Mouse (Mus musculus) kidney, adult 2 months (tissue): ENCODE data around the gene Ppm1l. TPM values are rescaled to one million over a fixed set of nuclear protein-coding genes. Genes with fewer than 3 reads are reported as not detected.
"Not testable (repeated sequence)": the region's sequence is repeated elsewhere in the genome, so short reads cannot be mapped to it uniquely, and the experiment has no call there.

Source experiments
- DNase-seq: peaks from one replicate; pipeline ENCODE4 v3.0.0; 2021
- H3K27ac ChIP-seq: fragments of 200-500 bp; 2 replicates; pipeline ENCODE4 v1.5.1; 2012; ENCODE audit warnings: low read depth, low read length, control low read depth, inconsistent platforms; ENCODE audit not compliant: insufficient read depth
- H3K27me3 ChIP-seq: fragments of 200-500 bp; replicated peaks from 2 replicates; pipeline ENCODE4 v1.6.1; 2012; ENCODE audit warnings: mild to moderate bottlenecking, moderate library complexity, low read length, inconsistent platforms; ENCODE audit not compliant: control insufficient read depth, insufficient read depth
- H3K36me3 ChIP-seq: fragments of 200-500 bp; 2 replicates; pipeline ENCODE4 v1.6.1; 2012; ENCODE audit warnings: mild to moderate bottlenecking, moderate library complexity, low read length, inconsistent platforms; ENCODE audit not compliant: control insufficient read depth, insufficient read depth
- H3K4me1 ChIP-seq: fragments of 200-500 bp; 2 replicates; pipeline ENCODE4 v1.6.1; 2011; ENCODE audit warnings: low read length; ENCODE audit not compliant: control insufficient read depth, insufficient read depth
- H3K4me3 ChIP-seq: fragments of 200-500 bp; 2 replicates; pipeline ENCODE4 v1.5.1; 2011; ENCODE audit warnings: mild to moderate bottlenecking, low read depth, low read length, control low read depth; ENCODE audit not compliant: insufficient read depth
- CTCF ChIP-seq: fragments of 200-500 bp; conservative IDR thresholded peaks from 2 replicates; pipeline ENCODE4 v1.5.1; 2011; ENCODE audit warnings: low read depth, mild to moderate bottlenecking, control low read depth, low read length, moderate library complexity, mixed read lengths; ENCODE audit not compliant: insufficient read depth, insufficient read length
- POLR2A ChIP-seq: fragments of 200-500 bp; IDR thresholded peaks from one replicate; pipeline ENCODE4 v1.6.1; 2011; ENCODE audit warnings: low read depth, low read length, control low read depth
- WGBS: fragments of 180-500 bp; shearing (Covaris S2); methylation state at CpG from one replicate; pipeline ENCODE4 v1.1.7; 2018; 5-methylcytosine and 5-hydroxymethylcytosine counted together
- polyA plus RNA-seq: library from polyadenylated mRNA; depleted of rRNA; stranded (reverse); fragments of >200 nt; gene quantifications from 2 replicates; pipeline ENCODE4 v1.2.3, GENCODE M21; 2012

The Ppm1l gene
- polyA plus RNA-seq, 1 experiment = 4.0 TPM

DNA sequence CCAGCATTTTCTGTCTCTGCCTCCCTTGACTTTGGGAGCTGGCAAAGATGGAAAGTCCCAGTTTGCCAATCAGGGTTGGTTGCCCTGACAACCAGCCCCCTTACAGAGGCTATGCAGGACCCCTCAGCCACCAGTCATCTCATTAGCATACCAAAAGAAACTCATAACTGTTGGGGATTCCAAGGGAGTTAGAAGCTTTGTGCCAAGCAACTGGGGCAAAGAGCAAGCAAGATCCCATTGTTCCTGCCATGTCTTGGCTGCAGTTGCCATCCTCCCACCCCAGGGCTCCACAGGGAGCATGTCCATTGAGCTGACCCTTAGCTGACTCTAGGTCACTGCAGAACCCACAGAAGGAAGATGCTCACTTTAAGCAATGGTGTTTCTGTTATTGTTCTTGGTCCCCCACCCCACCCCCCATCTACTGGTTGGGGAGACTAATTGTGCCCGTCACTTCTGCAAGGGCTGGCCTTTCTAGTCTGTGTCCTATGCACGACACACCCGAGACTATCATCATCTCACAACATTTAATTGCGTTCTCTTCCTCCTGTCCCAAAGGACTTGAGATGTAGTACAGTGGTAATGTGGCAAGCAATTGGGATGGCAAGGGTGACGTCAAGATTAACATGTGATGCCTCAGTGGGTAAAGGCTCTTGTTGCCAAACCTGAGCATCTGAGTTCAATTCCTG is 89.7 kb downstream of the Ppm1l start:
- no peak for DNase-seq
- Histone ChIP-seq H3K27me3 (no peaks in the 10 kb centered on the region), H3K36me3 (no peaks in the 10 kb centered on the region), H3K4me1 (no peaks in the 10 kb centered on the region), H3K4me3 (no peak overlapping the region), H3K27ac (no peak overlapping the region)
- TF ChIP-seq CTCF (no peak), POLR2A (no peak)
- WGBS = 92% methylated on average over 5 of the region's 5 CpGs

DNA sequence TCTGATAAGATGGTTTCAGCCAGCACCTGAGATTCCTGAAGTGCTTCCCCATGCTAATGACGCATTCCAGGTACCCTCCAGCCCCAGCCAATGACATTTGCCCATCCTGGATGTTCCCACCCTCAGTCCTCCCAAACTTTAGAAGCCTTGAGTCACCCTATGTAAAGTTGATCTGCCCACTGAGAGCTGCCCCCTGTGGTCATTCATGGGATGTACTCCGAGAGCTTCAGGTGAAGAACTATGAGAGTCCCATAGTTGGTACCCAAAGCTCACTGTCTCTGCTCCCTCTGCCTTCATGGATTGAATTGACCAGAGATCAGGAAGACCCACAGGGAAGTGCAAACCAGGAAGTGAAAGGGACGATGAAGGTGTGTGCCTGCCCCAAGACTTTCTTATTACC is 91.4 kb downstream of the Ppm1l start:
- no peaks in the 10 kb centered on the region for H3K36me3 ChIP-seq
- WGBS = 86% methylated on average over 3 of the region's 3 CpGs
- H3K4me3 ChIP-seq = no peak overlapping the region
- no peaks in the 10 kb centered on the region for H3K4me1 ChIP-seq
- no peak for DNase-seq
- H3K27ac ChIP-seq = no peak overlapping the region
- no peaks in the 10 kb centered on the region for H3K27me3 ChIP-seq
- no peak for TF ChIP-seq POLR2A
- no peak for TF ChIP-seq CTCF

DNA sequence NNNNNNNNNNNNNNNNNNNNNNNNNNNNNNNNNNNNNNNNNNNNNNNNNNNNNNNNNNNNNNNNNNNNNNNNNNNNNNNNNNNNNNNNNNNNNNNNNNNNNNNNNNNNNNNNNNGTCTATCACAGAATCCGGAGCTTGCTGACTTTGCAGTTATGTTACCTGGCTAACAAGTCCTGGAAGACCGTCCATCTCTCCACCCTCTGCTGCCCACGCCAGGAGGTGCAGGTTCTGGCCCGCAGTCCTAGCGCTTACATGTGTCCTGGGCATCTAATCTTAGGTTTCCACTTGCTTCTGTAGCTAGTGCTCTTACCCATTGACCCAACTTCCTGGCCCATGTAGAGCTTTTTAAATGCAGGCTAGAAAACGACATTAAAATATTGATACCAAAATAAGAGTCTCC is 99.5 kb downstream of the Ppm1l start:
- no peak overlapping the region for H3K4me3 ChIP-seq
- no peak for DNase-seq
- WGBS = 66% methylated on average over 6 of the region's 6 CpGs
- TF ChIP-seq POLR2A (no peak), CTCF (no peak)
- no peaks in the 10 kb centered on the region for H3K27me3 ChIP-seq
- H3K27ac ChIP-seq = no peak overlapping the region
- no peaks in the 10 kb centered on the region for H3K36me3 ChIP-seq
- no peaks in the 10 kb centered on the region for H3K4me1 ChIP-seq

DNA sequence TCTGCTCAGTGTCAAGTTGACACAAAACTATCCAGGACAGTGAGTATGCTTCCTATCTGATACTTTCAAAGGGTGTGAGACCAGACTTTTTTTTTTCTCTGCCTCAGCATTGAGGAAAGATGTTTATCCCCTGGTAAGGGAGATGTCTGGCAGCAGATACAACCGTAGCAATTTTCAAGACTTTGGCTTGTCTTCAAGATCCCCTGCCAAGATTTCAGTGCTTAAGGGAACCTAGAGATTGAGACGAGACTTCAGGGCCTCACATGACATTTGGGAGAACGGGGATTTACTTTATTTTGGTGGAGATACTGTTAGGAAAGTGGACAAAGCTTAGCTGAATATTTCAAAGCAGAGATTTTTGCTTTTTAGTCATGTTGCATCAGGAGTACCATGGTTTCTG is 106.1 kb downstream of the Ppm1l start:
- H3K4me3 ChIP-seq = no peak overlapping the region
- H3K4me1 ChIP-seq = no peaks in the 10 kb centered on the region
- 59% methylated on average over 3 of the region's 3 CpGs for WGBS
- no peak for DNase-seq
- H3K27ac ChIP-seq = no peak overlapping the region
- no peak for TF ChIP-seq CTCF
- no peak for TF ChIP-seq POLR2A
- H3K27me3 ChIP-seq = no peaks in the 10 kb centered on the region
- H3K36me3 ChIP-seq = no peaks in the 10 kb centered on the region

DNA sequence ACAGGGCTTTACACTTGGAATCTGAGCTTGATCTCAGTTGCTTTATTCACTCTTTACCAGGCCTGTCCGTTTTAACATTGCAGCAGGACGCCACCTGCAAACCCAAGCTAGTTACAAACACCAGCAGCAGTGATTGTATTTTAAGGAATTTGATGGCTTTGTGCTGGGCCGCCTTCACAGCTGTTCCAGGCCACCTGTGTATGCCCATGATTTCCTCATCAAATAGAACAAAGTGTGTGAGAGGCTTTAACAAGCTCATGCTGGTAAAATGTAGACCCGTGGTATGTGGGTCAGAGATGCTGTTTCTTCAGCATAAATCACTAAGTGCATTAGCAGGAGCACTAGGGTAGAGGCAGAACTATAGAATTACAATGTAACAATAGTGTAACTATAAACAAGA is 106.7 kb downstream of the Ppm1l start:
- Histone ChIP-seq H3K36me3 (no peaks in the 10 kb centered on the region), H3K4me3 (no peak overlapping the region), H3K4me1 (no peaks in the 10 kb centered on the region), H3K27ac (no peak overlapping the region), H3K27me3 (no peaks in the 10 kb centered on the region)
- WGBS = 62% methylated on average over 4 of the region's 4 CpGs
- TF ChIP-seq POLR2A (no peak), CTCF (no peak)
- DNase-seq = no peak

DNA sequence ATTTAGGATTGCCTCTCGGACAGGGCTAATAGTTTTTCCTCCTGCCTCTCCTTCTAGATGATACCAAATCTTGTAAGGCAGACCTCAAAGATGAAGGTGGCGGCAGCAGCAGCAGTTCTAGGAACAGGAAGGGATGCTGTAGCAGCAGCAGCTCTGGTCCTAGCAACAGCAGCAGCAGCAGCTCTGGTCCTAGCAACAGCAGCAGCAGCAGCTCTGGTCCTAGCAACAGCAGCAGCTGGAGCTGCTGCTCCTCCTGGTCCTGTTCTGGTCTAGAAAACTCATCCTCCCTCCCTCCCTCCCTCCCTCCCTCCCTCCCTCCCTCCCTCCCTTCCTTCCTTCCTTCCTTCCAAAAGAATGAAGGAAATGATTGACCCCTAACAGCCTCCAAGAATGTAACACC is 108.1 kb downstream of the Ppm1l start:
- H3K36me3 ChIP-seq, H3K4me1 ChIP-seq, H3K4me3 ChIP-seq, DNase-seq, H3K27ac ChIP-seq, H3K27me3 ChIP-seq: not testable (repeated sequence)
- 91% methylated on average over 2 of the region's 2 CpGs for WGBS

DNA sequence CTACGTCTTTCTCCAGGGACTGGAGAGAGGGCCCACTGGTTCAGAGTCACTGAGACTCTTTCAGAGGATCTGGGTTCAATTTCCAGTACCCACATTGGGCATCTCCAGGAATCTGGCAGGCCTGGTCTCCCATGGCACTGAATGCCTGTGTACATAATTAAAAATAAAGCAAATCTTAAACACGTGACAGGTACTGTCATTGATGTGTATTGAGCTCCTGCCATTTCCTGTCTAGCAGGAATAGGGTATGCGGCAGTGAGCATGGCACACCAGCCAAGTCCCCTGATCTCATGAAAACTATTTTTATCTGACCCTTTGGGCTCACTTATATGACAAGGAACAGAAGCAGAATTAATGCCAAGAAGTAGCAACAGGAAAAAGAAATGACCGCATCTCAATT is 110.6 kb downstream of the Ppm1l start:
- WGBS = 89% methylated on average over 4 of the region's 4 CpGs
- no peak for TF ChIP-seq CTCF
- no peak for TF ChIP-seq POLR2A
- H3K27ac ChIP-seq = no peak overlapping the region

More for the DNA sequence above, 110.6 kb downstream of the Ppm1l start:
- H3K4me3 ChIP-seq = no peak overlapping the region
- no peaks in the 10 kb centered on the region for H3K36me3 ChIP-seq
- no peaks in the 10 kb centered on the region for H3K27me3 ChIP-seq
- no peaks in the 10 kb centered on the region for H3K4me1 ChIP-seq
- no peak for DNase-seq
